Mouse (Mus musculus): ENCODE results near the gene Pctp.

Gene Pctp

DNA sequence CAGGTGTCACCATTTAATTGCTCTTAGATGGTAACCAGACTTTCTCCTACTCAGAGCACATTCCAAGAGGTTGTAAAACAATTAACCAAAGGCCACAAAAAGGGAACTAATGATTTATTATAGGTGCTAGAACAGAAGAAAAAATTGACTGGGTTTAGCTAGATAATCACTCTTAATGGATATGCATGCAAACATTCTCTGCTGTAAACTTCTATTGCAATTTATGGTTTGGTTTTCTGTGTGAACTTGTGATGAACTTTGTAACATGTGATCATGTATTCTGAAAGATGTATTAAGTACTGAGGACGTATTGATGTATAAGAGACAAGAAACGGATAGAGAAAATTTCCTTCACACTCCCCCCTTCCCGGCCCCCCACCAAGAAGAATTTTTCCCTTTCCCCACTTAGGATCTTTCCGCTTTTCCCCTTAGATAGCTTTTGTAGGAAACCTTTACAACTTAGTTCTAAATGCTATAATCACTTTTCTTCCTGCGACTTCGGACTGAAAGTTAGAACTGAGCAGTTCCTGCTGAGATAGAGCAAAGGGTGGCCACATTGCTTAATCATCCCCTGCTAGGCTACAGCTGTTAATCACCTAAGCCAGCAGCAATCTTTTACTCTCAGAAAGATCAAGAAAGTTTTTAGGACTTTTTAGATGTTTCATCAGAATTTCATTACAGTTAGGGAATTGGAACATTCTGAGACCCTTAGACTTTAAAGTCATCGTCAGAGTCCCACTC is 5.3 kb upstream of the Pctp start:
- no peak for DNase-seq (ENCODE audit: low spot score)

DNA sequence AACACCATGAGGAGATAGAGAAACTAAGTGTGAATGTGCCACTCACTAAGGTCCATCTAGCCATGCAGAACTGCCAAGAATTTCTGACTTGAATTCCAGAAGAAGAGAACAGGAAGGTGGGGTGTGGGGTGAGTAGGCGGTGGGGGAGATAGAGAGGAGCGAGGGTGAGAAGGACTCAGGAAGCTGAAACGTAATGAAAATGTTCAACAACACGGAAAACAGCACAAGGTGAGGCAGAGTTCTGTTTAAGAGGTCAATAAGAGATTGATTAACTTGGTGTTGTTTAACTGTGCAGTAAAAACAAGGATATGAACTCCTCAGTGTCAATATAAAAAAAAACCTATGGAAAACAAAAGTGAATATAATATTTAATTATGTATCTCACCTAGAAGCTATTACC is 3.4 kb upstream of the Pctp start:
- no peak for DNase-seq (ENCODE audit: low spot score)

DNA sequence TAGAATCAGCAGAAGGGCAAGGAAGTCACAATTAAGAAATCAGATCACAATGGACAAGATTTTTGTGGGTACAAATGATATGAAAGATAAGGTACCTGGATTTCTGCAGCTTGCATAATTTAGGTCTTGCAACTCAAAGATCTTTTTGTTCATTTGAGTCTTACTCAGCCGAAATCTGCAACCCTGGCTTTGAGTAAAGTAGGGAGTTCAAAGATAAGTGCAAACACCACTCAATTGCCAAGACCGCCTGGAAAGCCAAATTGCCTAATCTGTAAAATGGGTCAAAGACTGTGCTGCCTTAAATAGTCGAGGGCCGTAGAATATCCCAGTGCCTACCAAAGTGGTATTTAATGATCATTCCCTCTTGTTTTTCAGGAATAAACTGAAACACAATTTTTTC is 692 bp upstream of the Pctp start:
- no peak for DNase-seq (ENCODE audit: low spot score)

DNA sequence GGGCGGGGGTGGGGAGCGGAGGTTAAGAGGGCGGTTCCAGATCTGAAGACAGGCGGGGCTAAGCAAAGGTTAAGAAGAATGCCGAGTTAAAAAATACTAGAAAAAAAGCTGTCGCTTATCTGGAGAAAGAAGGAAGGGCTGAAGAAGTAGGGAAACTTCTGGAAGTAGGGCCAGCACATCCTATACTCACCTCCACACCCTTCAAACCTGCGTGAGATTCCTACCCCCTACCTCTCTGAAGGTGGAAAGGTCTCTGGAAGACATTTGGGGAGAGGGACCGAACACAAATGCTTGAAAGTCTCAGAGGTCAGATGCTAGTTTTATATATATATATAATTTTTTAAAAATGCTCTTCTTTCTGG is 274 bp upstream of the Pctp start:
- no peak for DNase-seq (ENCODE audit: low spot score)

- DNase-seq (ENCODE audit: low spot score): no peak
Observed at GRCm38 (mm10) chr11:90001396-90002230, 1.1 kb downstream of the Pctp start.

DNA sequence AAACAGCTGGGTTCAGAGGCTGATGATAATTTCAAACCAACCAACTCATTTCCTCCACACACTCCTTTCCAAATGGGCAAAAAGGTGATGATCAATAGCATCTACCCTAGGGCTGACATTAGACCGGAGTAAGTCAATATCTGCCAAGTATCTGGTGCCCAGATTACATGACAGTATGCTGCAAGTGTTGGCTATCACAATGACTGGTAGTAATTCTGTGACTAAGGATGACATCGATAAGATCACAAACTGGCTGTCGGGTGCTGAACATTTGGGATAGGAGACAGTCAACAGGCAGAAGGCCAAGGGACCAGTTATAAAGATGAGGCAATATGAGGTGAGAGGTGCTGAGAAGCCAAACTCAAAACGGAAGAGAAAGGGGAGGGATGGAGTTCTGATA is 2.0 kb downstream of the Pctp start:
- no peak for DNase-seq (ENCODE audit: low spot score)

GRCm38 (mm10) chr11:89998996-89999770 is 3.5 kb downstream of the Pctp start:
- DNase-seq (ENCODE audit: low spot score): no peak

DNA sequence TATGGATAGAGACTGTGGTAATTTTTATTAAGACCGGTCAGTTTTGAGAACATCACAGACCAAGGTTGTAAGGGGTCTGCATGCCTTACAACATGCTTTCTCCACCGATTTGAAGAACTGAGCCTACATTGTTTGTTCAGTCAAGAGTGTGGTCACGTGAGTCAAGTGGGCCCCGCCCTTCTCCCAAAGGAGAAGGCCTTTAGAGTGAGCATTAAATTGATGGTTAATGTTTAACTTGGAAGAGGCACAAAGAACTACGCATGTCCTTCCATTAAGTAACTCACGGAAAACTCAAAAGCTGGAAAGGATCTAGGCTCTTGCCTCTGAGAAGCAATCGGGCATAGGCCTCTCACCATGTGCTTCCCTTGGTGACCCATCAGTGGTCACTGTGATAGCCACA is 5.8 kb downstream of the Pctp start:
- DNase-seq (ENCODE audit: low spot score): peak; percentile 45

- no peak for DNase-seq (ENCODE audit: low spot score)
Observed at GRCm38 (mm10) chr11:89996406-89996805, 6.3 kb downstream of the Pctp start.

DNA sequence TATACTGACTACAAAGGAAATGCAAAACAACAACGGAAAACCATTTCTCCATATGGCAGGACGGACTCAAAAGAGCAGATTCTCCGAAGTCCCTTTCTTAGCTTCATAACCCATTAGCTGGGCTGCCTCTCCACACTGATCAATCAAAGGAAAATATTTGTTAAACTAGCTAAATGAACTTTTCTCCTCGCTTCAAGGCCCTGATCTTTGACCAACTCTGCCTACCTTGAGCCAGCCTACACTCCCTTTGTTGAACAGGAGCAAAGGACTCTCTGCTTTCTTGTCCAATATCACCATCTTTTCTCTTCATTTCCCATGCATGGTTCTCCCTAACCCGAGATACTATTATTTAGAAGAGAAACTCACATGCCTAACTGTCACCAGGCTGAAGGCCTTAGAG is 7.1 kb downstream of the Pctp start:
- no peak for DNase-seq (ENCODE audit: low spot score)

- DNase-seq (ENCODE audit: low spot score): no peak
Observed at GRCm38 (mm10) chr11:89994706-89995105, 8.0 kb downstream of the Pctp start.

DNA sequence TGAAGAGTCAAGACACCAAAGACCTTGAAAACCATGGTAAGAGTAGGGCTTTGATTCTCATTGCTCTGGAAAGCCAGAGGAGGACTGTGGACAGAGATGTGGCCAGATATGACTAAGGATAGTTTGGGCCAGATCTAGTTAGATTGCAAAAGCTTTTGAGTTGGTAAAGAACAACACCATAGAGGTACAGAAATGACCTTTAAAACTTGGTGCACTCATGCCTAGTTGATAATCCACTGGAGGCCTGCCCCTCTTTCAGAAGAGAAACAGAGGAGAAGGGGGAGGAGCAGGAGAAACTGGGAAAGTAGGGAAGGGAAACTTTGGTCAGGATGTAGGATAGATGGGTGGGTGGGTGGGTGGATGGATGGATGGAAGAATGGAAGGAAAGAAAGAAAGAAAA is 11.0 kb downstream of the Pctp start:
- DNase-seq (ENCODE audit: low spot score): no peak

DNA sequence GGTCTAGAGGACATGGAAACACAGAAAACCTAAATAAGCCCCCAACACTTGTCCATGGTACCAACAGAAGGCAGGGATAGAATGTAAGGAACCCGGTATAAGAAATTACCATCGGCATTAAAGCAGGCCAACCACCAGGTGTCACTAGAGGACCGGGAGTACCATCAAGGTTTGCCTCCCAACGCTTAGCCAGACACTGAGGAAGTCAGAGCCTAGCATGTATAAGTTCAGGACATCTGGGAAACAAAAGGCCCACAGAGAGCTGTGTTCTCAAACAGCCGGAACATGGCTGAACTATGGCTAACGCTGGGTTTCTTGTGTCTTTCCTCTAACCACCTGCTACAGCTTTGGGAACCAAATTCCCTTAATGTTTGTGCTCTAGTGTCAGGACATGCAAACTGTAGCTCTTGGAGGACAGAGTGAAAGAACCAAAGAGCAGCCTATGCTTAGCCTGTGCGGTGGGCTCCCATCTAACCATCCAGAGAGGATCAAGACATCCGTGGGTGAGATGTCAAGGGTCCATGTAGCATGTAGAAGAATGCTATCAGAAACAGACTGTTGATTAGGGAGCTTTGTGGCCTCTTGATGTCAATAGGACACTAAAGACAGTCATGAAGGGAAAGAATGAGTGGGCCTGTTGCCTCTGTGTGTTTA is 13.6 kb downstream of the Pctp start:
- DNase-seq (ENCODE audit: low spot score): peak; percentile 80

DNA sequence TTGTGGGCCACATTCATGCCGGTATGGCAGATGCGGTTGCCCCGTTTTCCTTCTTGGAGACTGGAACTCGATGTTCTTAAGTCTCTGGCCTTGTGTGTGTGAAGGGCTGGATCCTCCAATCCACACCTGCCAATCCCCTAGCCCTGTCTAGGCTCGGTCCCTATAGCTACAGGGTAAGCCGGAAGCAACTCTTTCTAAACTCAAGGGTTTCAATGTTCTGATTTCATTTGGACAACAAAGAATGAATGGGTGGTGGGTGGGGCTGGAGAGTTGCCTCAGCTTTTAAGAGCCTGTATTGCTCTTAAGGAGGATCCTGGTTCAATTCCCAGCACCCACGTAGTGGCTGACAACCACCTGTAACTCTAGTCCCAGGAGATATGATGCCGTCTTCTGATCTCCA is 16.2 kb downstream of the Pctp start:
- no peak for DNase-seq (ENCODE audit: low spot score)

DNA sequence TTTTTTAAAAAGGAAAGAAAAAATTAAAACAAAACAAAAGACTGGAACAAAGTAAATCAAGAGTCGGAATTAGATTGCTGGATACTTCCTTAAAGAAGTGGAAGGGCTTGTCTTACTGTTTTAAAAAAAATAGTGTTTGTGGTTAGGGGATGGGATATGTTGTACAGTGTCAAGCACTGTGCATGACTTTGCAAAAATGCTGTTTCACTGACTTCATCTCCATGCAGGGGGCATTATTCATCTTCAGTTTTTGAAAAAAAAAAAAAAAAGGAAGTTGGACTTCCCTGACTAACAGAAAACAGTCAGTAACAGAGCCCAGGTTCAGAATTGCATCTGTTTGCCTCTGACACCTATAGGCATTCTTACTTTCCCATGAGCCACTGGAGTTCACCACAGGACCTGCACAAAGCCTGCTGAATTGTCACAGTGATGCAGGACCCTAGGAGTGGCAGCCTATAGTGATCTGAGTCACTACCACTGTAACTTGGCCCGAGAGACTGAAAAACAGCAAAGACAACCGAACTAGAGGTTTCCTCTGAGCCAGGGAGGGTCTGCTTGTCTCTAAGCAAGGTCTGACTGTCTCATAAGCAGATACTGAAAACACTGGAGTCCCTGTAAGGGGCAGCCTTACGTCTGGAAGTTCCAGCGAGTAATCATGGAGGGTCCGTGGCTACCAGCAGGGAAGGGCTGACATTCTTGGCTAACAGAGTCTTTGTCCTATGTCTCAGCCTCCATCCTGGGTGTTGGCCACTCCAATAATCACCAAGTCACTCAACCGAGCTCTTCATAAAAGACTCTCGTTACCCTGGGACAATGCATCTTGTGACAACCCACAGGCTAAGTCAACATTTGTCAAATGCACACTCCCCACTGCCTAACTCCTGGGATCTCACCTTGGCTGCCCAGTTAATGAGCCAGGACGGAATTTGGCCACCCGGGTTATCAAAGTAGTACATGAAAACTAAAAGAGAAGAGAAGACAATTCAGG is 17.2 kb downstream of the Pctp start:
- DNase-seq (ENCODE audit: low spot score): no peak

- DNase-seq (ENCODE audit: low spot score): no peak
Observed at GRCm38 (mm10) chr11:89984436-89984835, 18.3 kb downstream of the Pctp start.

DNA sequence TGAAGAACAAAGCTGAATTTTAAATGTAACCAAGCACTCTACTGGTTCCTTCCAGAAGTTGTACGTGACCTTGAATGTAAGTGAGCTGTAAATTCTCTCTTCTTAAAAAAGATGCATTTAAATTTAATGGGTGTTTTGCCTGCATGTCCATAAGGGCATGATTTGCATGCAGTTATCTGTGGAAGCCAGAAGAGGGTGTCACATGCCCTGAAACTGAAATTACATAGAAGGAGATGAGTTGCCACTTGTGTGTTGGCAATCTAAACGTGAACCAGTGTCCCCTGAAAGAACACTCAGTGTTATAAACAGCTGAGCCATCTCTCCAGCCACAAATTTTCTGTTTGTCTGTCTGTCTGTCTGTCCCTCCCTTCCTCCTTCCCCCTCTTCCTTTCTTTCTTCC is 19.8 kb downstream of the Pctp start:
- DNase-seq (ENCODE audit: low spot score): no peak

- DNase-seq (ENCODE audit: low spot score): no peak
Observed at GRCm38 (mm10) chr11:89980106-89980505, 22.6 kb downstream of the Pctp start.

DNA sequence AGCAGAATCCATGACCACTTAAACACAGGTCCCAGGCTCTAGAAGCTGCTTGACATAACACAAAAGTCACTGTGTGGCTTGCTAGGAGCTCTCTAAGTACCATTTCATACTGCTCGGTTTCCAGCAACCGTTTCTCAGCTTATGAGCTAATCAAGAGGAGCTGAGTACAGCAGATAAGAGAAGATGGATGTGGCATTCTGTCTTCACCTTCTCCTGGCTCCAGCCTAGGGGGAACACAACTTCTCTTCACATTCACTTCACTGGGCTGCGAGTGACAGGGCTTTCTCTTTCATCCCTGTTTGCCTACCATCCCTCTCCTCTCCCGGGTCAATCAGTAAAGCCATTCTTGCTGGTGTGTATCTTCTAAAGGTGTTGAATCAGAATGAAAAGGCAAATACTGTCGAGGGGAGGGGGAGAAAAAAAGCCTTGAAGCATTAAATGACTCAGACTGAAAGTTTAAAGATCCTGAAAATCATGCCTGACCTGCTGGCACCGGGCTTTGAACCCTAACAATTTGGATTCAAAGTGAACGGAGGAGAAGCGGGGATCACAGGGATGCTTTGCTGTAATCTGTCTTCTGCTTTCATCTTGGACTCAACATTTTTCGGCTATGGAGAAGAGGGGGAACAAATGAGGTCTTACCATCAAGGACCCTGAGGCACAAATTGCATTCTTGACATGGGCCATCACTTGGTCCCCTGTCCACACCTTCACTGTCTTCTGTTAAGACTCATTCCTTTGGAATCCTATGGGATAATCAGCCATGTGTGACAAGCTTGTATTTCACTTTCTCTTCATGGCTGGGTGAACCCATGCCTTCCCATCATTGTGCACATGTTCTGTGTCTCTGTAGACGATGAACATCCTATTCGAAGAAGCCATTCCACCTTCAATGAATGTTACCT is 23.5 kb downstream of the Pctp start:
- no peak for DNase-seq (ENCODE audit: low spot score)

DNA sequence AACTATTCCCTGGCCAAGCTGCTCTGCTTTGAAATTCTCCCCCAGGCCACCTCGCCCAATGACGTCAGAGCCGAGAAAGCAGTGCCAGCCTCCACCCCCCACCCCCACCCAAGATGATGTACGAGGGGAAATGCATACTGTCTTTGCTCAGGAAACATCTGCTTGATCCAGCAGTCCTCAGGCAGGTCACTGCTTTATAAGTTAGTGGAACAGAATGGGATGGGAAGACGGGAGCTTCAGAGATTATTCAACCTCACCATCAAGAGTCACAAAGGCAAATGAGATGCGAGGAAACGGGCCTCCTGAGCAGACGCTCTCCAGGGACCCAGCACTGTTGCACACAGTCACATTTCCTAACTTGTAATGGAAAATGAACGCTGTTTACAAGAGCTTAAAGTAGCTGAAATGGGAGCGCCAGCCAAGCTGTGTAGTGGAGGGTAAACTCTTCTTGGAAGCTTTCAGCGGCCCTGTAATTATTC is 24.3 kb downstream of the Pctp start:
- peak; percentile 43 for DNase-seq (ENCODE audit: low spot score)

All from lung, postnatal 25 days (tissue).